Mouse (Mus musculus) sigmoid colon, adult 10 weeks (tissue): ENCODE data around the gene Sap30l. TPM values are rescaled to one million over a fixed set of nuclear protein-coding genes. Genes with fewer than 3 reads are reported as not detected.

Experiments
- polyA plus RNA-seq: library from polyadenylated mRNA; stranded (reverse); fragments of 350-450 nt; fragmentation: Illumina TruSeq; extraction: RNeasy Lipid Tissue Mini Kit (QIAGEN cat#74804); gene quantifications from one replicate; pipeline ENCODE4 v1.2.3, GENCODE M21; 2014; ENCODE audit warnings: low read depth, low replicate concordance

Sap30l gene
- polyA plus RNA-seq = 4.0 TPM

DNA sequence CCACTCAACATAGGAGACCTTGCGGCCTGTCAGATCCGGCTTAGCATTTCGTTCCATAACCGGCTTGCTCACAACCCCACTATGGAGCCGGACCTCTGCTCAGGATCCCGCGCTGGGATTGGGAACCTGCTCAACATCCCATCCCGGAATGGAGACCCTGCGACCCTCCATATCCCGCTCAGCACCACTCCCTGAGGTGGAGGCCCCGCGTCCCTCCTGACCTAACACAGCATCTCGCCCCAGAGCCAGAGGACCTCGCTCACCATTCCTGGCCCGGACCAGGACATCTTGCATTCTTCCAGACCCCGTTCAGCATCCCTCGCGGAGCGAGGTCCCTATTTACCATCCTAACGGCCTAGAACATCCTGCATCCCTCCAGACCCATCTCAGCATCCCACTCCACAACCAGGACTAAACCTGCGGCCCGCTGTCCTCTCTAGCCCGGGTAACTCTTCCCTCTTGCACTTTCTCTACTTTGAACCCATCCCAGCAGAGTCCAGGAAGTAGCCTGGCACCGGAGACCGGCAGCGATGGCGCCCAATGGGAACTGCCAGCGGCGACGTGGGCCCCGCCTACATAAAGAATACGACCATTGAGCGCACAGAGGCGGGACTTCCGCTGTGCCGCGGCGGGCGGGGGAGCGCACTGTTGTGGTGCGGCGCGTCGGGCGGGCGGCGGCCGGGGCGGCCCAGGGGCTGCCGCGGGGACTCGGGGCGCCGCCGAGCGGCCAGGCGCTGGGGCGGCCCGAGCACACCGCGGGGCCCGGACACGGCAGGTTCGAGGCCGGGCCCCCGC is at the start of gene Sap30l:
Sap30l (plus strand) TSS at position 667 of the 795 bp plus-strand sequence.

DNA sequence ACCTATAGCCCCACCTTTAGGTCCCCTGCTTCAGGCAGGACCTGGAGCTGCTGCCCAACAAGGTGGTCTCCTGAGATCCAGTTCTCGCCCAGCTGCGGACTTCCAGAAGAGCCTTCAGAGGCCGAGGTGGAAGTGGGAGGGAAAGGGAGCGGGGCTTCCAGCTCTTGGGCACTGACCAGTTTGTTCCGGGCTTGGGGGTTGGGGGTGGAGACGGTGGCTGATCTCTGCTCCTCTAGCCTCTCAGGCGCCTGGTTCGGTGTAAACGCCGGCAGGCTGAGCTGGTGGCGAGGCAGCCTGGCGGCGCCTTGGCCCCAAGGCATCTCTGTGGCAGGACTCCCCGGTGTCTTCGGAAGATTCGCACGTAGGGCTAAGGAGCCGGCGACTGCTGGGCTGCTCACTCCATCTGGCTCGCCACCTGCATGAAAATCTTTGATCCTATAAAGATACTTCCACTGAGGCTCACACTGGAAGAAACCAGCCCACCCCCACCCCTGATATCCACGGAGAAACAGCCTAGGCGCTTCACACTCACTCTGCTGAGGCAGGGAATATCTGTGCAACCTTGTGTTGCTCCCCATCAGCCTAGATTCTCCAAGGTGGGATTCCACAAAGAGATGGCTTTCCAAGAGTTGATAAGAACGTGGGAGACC is 31.2 kb downstream of the Sap30l start, which contains the start of gene Hand1:
Hand1 (minus strand) TSS at position 267 of the 650 bp plus-strand sequence.

Other genes starting within 250 kb of the Sap30l start
- gene Galnt10, start 156.2 kb upstream of the Sap30l start, polyA plus RNA-seq = 4.8 TPM
- gene Hand1, start 31.2 kb downstream of the Sap30l start, polyA plus RNA-seq = 1.5 TPM
- 24.4 TPM for gene Larp1, start 207.4 kb downstream of the Sap30l start, polyA plus RNA-seq